In the genomic region with DNA sequence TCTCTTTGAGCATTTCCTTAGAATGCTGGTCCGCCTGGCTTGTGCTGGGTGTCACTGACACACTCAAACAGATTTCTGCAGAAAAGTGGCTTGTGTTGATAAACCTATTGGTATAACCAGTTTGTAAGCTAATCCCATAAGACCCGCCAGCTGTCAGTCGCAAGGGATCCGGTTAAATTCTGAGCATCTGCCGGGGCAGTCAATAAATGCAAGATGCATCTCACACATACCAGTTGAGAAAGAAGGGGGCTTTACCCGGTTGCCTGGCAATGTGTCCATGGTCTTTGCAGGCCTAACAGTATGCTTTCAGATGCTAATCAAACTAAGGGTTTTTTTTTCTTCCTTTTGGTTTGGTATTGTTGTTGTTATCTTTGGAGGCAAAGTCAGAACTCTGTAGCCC, we compare ENCODE assay signal across 12 mouse cellular contexts. TPM values are rescaled to one million over a fixed set of nuclear protein-coding genes. Genes with fewer than 3 reads are reported as not detected.
DNase-seq lines count a peak whose midpoint lies in the region; ATAC-seq and TF ChIP-seq lines count a peak whose summit lies in the region.
"Had no signal": no experiment of that assay in that cellular context is flagged by ENCODE, and none has a peak within 500 bp of the region (broad histone marks: within the 10 kb centered on the region; RNA-seq: fewer than 3 reads in every experiment).

No protein-coding gene starts in this region.

- ATAC-seq in liver, embryonic 15.5 days (ENCODE audit: insufficient read depth): no peak
- no peak for ATAC-seq in liver, postnatal 0 days
- peak; percentile 51 for ATAC-seq in hindbrain, embryonic 11.5 days (ENCODE audit: low FRiP score)
- ATAC-seq in midbrain, embryonic 12.5 days (ENCODE audit: low FRiP score, low read depth): peak; percentile 72
- ATAC-seq: lung, postnatal 0 days had no signal

- H3K4me2 ChIP-seq in liver, embryonic 15.5 days: no peak overlapping the region
- no peak overlapping the region for H3K4me2 ChIP-seq in liver, postnatal 0 days (ENCODE audit: low read depth, low read length)
- H3K4me2 ChIP-seq in hindbrain, embryonic 11.5 days (replicated peaks; ENCODE audit: low read depth, low read length): no peak overlapping the region
- 0 out of 2 replicates have a peak overlapping the region, but pooled peaks have one; percentile 0 for H3K4me2 ChIP-seq in midbrain, embryonic 12.5 days (replicated peaks)
- H3K4me2 ChIP-seq: heart, embryonic 12.5 days had no signal

- WGBS in liver, embryonic 15.5 days (ENCODE audit: insufficient replicate concordance): 82% methylated on average over 6 of the region's 6 CpGs
- 89% methylated on average over 6 of the region's 6 CpGs for WGBS in liver, postnatal 0 days (ENCODE audit: insufficient replicate concordance)
- WGBS in hindbrain, embryonic 11.5 days: 48% methylated on average over 6 of the region's 6 CpGs
- 22% methylated on average over 6 of the region's 6 CpGs for WGBS in midbrain, embryonic 12.5 days

- H3K36me3 ChIP-seq in liver, embryonic 15.5 days (replicated peaks): peaks cover 23% of the 10 kb centered on the region
- H3K36me3 ChIP-seq in liver, postnatal 0 days (replicated peaks; ENCODE audit: insufficient read depth, low read length): peaks cover 13% of the 10 kb centered on the region
- peaks cover 2% of the 10 kb centered on the region; the same call in 1 of the 2 replicates for H3K36me3 ChIP-seq in hindbrain, embryonic 11.5 days (ENCODE audit: control insufficient read depth, insufficient read depth, low read length)
- H3K36me3 ChIP-seq in midbrain, embryonic 12.5 days: peaks cover 13% of the 10 kb centered on the region

- H3K27me3 ChIP-seq in liver, embryonic 15.5 days: no peaks in the 10 kb centered on the region
- H3K27me3 ChIP-seq in liver, postnatal 0 days (ENCODE audit: insufficient read depth, low read length): no peaks in the 10 kb centered on the region
- H3K27me3 ChIP-seq in hindbrain, embryonic 11.5 days (ENCODE audit: control insufficient read depth, insufficient read depth, low read length): no peaks in the 10 kb centered on the region
- no peaks in the 10 kb centered on the region for H3K27me3 ChIP-seq in midbrain, embryonic 12.5 days
- H3K27me3 ChIP-seq: heart, embryonic 12.5 days had no signal

- no peak overlapping the region for H3K9ac ChIP-seq in liver, embryonic 15.5 days
- H3K9ac ChIP-seq in liver, postnatal 0 days (replicated peaks): no peak overlapping the region
- no peak overlapping the region for H3K9ac ChIP-seq in hindbrain, embryonic 11.5 days (ENCODE audit: low read depth, low read length)
- no peak overlapping the region for H3K9ac ChIP-seq in midbrain, embryonic 12.5 days (replicated peaks)
- H3K9ac ChIP-seq: heart, embryonic 12.5 days had no signal

- peak overlapping the region; percentile 66 for H3K27ac ChIP-seq in liver, embryonic 15.5 days (replicated peaks)
- no peak overlapping the region for H3K27ac ChIP-seq in liver, postnatal 0 days (ENCODE audit: low read depth)
- H3K27ac ChIP-seq in hindbrain, embryonic 11.5 days (ENCODE audit: low read depth, low read length): peak overlapping the region; percentile 74
- peak overlapping the region; percentile 82 for H3K27ac ChIP-seq in midbrain, embryonic 12.5 days (replicated peaks)

- no peak for DNase-seq in liver, postnatal 0 days
- peak; percentile 53 for DNase-seq in hindbrain, embryonic 11.5 days (ENCODE audit: low spot score)
- DNase-seq in retina, postnatal 1 day: peak; percentile 77
- DNase-seq in natural killer cell, adult 2 months (ENCODE audit: low spot score in 2 of 2): no peak
- DNase-seq in right cerebral cortex, adult 18-20 months: no peak
- no peak for DNase-seq in thymus, postnatal 14 days
- DNase-seq: kidney, postnatal 10 days had no signal

- no peak overlapping the region for H3K4me3 ChIP-seq in liver, embryonic 15.5 days (replicated peaks)
- no peak overlapping the region for H3K4me3 ChIP-seq in liver, postnatal 0 days (ENCODE audit: low read depth, low read length)
- H3K4me3 ChIP-seq in hindbrain, embryonic 11.5 days (ENCODE audit: low read depth, low read length): no peak overlapping the region
- no peak overlapping the region for H3K4me3 ChIP-seq in midbrain, embryonic 12.5 days
- H3K4me3 ChIP-seq: erythroblast, embryonic 14.5 days; heart, embryonic 12.5 days had no signal

- no peak for TF ChIP-seq CTCF in liver, postnatal 0 days (IDR thresholded peaks at IDR 0.05; ENCODE audit: low read depth)

- peaks cover 50% of the 10 kb centered on the region for H3K4me1 ChIP-seq in liver, embryonic 15.5 days (replicated peaks)
- H3K4me1 ChIP-seq in liver, postnatal 0 days (ENCODE audit: insufficient read depth): peaks cover 9% of the 10 kb centered on the region
- peaks cover 8% of the 10 kb centered on the region; the same call in 1 of the 2 replicates for H3K4me1 ChIP-seq in hindbrain, embryonic 11.5 days (replicated peaks; ENCODE audit: control insufficient read depth, insufficient read depth, low read length)
- H3K4me1 ChIP-seq in midbrain, embryonic 12.5 days: peaks cover 21% of the 10 kb centered on the region

- H3K9me3 ChIP-seq in liver, embryonic 15.5 days (replicated peaks): no peaks in the 10 kb centered on the region
- no peaks in the 10 kb centered on the region for H3K9me3 ChIP-seq in liver, postnatal 0 days (ENCODE audit: low read length)
- H3K9me3 ChIP-seq in hindbrain, embryonic 11.5 days (ENCODE audit: control insufficient read depth, low read length): no peaks in the 10 kb centered on the region
- no peaks in the 10 kb centered on the region for H3K9me3 ChIP-seq in midbrain, embryonic 12.5 days
- H3K9me3 ChIP-seq: heart, embryonic 12.5 days had no signal

- TF ChIP-seq EP300 in liver, postnatal 0 days (IDR thresholded peaks at IDR 0.05; ENCODE audit: low read depth): no peak

RNA-seq across cellular contexts. Expression of a gene that starts 42.4 kb away (rescaled TPM):
- polyA plus RNA-seq in liver, embryonic 15.5 days (2015; fragmentation: Nextera tagmentation; extraction: Ambion mirVana): 7.0 and 7.5 TPM in 2 replicates
- polyA plus RNA-seq in liver, postnatal 0 days (2015; fragmentation: Nextera tagmentation; extraction: Ambion mirVana): 5.5 and 6.3 TPM in 2 replicates
- polyA plus RNA-seq in hindbrain, embryonic 11.5 days (2014; fragmentation: Nextera tagmentation; extraction: Ambion mirVana): 23.0 and 27.8 TPM in 2 replicates
- polyA plus RNA-seq in midbrain, embryonic 12.5 days (2016; fragmentation: Nextera tagmentation; extraction: Ambion mirVana): 16.2 and 17.1 TPM in 2 replicates

Comparison
In these comparisons a context has a peak if more than half of its experiments do, and no peak if none do; other contexts are left out.
1. ATAC-seq: peak in hindbrain, embryonic 11.5 days (single experiment) and midbrain, embryonic 12.5 days (single experiment); none in liver, embryonic 15.5 days (single experiment) and liver, postnatal 0 days (single experiment).
2. DNase-seq: peak in hindbrain, embryonic 11.5 days (single experiment) and retina, postnatal 1 day (single experiment); none in liver, postnatal 0 days (single experiment), natural killer cell, adult 2 months (0 of 2), right cerebral cortex, adult 18-20 months (single experiment) and thymus, postnatal 14 days (single experiment).